Mouse (Mus musculus): ENCODE measurements around the gene Pkp4. TPM values are rescaled to one million over a fixed set of nuclear protein-coding genes. Genes with fewer than 3 reads are reported as not detected.
"Not testable (repeated sequence)": the region's sequence is repeated elsewhere in the genome, so short reads cannot be mapped to it uniquely, and the experiment has no call there.

Pkp4 gene
- polyA plus RNA-seq, 1 experiment from 2014 or later = 16.2 TPM

DNA sequence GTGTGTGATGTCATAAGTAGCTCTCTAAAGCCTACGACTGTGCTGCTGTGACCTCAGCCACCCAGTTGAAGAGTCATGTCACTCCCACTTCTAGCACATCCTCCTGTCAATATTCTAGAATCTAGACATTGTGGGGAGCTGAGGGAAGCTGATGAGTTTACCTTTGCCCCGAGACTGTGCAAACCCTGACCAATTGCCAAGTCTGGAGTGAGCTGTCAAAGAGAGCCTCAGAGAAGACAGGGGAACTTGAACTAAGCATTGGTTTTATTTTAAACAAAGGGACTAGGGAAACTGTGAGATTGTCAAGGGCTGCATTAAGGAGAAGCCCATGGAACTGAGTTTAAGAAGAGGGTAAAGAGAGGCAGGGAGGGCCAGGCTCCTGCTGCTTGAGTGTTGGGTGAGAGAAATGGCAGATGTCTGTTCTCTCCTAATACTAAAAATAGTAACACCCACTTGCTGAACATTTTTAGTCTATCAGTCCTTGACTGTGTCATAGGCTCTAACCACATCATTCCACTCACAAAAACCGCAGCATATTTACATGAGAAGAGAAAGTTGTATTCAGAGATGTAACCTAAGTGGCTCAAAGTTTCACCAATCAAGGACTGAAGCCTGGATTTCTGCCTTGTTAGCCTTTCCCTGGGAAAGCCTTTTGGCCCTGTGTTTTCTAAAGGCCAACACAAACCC, 203.6 kb downstream of the Pkp4 start:
- Histone ChIP-seq H3K27ac (ENCODE audit: low read depth, low read length) (no peak overlapping the region), H3K27me3 (ENCODE audit: control insufficient read depth, insufficient read depth, low read length) (no peaks in the 10 kb centered on the region)
- 90% methylated on average over 3 of the region's 3 CpGs for WGBS

GRCm38 (mm10) chr2:59367191-59367590, 206.5 kb downstream of the Pkp4 start:
- no peak overlapping the region for H3K4me2 ChIP-seq (ENCODE audit: low read depth)
- H3K4me3 ChIP-seq (ENCODE audit: low read depth, low read length) = no peak overlapping the region
- H3K9me3 ChIP-seq (ENCODE audit: control insufficient read depth, low read length) = no peaks in the 10 kb centered on the region
- H3K27ac ChIP-seq (ENCODE audit: low read depth, low read length) = no peak overlapping the region
- no peaks in the 10 kb centered on the region for H3K4me1 ChIP-seq (ENCODE audit: control insufficient read depth, insufficient read depth, low read length)
- no peaks in the 10 kb centered on the region for H3K36me3 ChIP-seq (ENCODE audit: control insufficient read depth, insufficient read depth, low read length)
- WGBS = 96% methylated on average over 4 of the region's 4 CpGs
- ATAC-seq (ENCODE audit: insufficient read depth, low FRiP score, low TSS enrichment) (no peak), DNase-seq (ENCODE audit: low spot score) (no peak)
- H3K27me3 ChIP-seq (ENCODE audit: control insufficient read depth, insufficient read depth, low read length) = no peaks in the 10 kb centered on the region
- H3K9ac ChIP-seq (ENCODE audit: low read length) = no peak overlapping the region

More for the DNA sequence above, 203.6 kb downstream of the Pkp4 start:
- no peaks in the 10 kb centered on the region for H3K36me3 ChIP-seq (ENCODE audit: control insufficient read depth, insufficient read depth, low read length)
- no peaks in the 10 kb centered on the region for H3K9me3 ChIP-seq (ENCODE audit: control insufficient read depth, low read length)
- H3K4me3 ChIP-seq (ENCODE audit: low read depth, low read length) = no peak overlapping the region
- H3K4me2 ChIP-seq (ENCODE audit: low read depth) = no peak overlapping the region
- no peak for DNase-seq (ENCODE audit: low spot score)
- no peak overlapping the region for H3K9ac ChIP-seq (ENCODE audit: low read length)
- no peak for ATAC-seq (ENCODE audit: insufficient read depth, low FRiP score, low TSS enrichment)
- no peaks in the 10 kb centered on the region for H3K4me1 ChIP-seq (ENCODE audit: control insufficient read depth, insufficient read depth, low read length)

- no peak for DNase-seq (ENCODE audit: low spot score)
- H3K27me3 ChIP-seq (ENCODE audit: control insufficient read depth, insufficient read depth, low read length) = no peaks in the 10 kb centered on the region
- WGBS = 84% methylated on average over 2 of the region's 2 CpGs
Measured at GRCm38 (mm10) chr2:59373113-59373512, 212.5 kb downstream of the Pkp4 start.

DNA sequence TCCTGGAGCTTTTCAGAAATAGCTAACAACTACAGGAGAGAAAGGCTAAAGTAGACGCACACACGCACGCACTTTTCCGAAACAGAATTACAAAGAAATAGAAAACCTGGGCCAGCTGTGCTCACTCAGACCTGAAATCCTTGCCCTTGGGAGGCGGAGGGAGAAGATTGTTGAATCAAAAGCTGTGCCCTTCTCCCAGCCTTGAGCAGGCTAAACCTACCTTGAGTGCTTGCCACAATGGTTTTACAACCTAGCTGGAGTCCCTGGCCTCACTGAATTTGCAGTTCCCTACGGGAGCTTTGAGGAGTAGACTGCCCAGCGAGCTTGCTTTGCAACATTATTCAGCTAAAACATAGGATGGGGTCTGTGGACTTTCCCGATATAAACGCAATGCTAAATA, 217.4 kb downstream of the Pkp4 start:
- Histone ChIP-seq H3K4me1 (ENCODE audit: control insufficient read depth, insufficient read depth, low read length) (no peaks in the 10 kb centered on the region), H3K27ac (ENCODE audit: low read depth, low read length) (no peak overlapping the region), H3K4me3 (ENCODE audit: low read depth, low read length) (no peak overlapping the region), H3K9me3 (ENCODE audit: control insufficient read depth, low read length) (no peaks in the 10 kb centered on the region), H3K4me2 (ENCODE audit: low read depth) (no peak overlapping the region), H3K9ac (ENCODE audit: low read length) (no peak overlapping the region), H3K27me3 (ENCODE audit: control insufficient read depth, insufficient read depth, low read length) (no peaks in the 10 kb centered on the region), H3K36me3 (ENCODE audit: control insufficient read depth, insufficient read depth, low read length) (no peaks in the 10 kb centered on the region)
- DNase-seq (ENCODE audit: low spot score) = no peak
- no peak for ATAC-seq (ENCODE audit: insufficient read depth, low FRiP score, low TSS enrichment)
- 88% methylated on average over 9 of the region's 9 CpGs for WGBS

More at GRCm38 (mm10) chr2:59373113-59373512, 212.5 kb downstream of the Pkp4 start:
- H3K36me3 ChIP-seq (ENCODE audit: control insufficient read depth, insufficient read depth, low read length) = no peaks in the 10 kb centered on the region
- H3K4me2 ChIP-seq (ENCODE audit: low read depth) = no peak overlapping the region
- no peaks in the 10 kb centered on the region for H3K9me3 ChIP-seq (ENCODE audit: control insufficient read depth, low read length)
- H3K4me3 ChIP-seq (ENCODE audit: low read depth, low read length) = no peak overlapping the region
- H3K9ac ChIP-seq (ENCODE audit: low read length) = no peak overlapping the region
- no peak for ATAC-seq (ENCODE audit: insufficient read depth, low FRiP score, low TSS enrichment)
- no peaks in the 10 kb centered on the region for H3K4me1 ChIP-seq (ENCODE audit: control insufficient read depth, insufficient read depth, low read length)
- no peak overlapping the region for H3K27ac ChIP-seq (ENCODE audit: low read depth, low read length)

DNA sequence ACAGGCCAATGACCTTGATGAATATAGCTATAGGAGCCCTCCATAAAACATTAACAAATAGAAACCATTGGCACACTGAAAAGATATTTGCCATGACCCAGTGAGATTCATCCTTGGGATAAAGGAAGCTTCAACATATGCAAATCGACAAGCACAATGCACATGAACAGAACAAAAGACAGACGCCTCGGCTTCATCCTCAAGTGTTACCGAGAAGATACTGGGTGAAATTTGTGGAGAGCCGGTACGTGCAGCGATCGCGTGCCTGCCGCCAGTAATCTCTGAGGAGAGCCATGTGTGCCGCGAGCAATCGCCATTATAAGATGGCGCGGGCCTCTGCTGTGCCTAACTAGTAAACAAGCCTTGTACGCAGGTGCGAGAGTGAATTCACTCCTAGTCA, 218.2 kb downstream of the Pkp4 start:
- H3K4me2 ChIP-seq (ENCODE audit: low read depth); H3K4me1 ChIP-seq (ENCODE audit: control insufficient read depth, insufficient read depth, low read length); H3K9ac ChIP-seq (ENCODE audit: low read length); DNase-seq (ENCODE audit: low spot score); H3K27ac ChIP-seq (ENCODE audit: low read depth, low read length); ATAC-seq (ENCODE audit: insufficient read depth, low FRiP score, low TSS enrichment); H3K9me3 ChIP-seq (ENCODE audit: control insufficient read depth, low read length); H3K27me3 ChIP-seq (ENCODE audit: control insufficient read depth, insufficient read depth, low read length); H3K4me3 ChIP-seq (ENCODE audit: low read depth, low read length); H3K36me3 ChIP-seq (ENCODE audit: control insufficient read depth, insufficient read depth, low read length): not testable (repeated sequence)
- 92% methylated on average over 13 of the region's 17 CpGs for WGBS

GRCm38 (mm10) chr2:59383231-59383630, 222.6 kb downstream of the Pkp4 start:
- H3K4me1 ChIP-seq (ENCODE audit: control insufficient read depth, insufficient read depth, low read length) = no peaks in the 10 kb centered on the region
- H3K4me2 ChIP-seq (ENCODE audit: low read depth) = no peak overlapping the region
- DNase-seq (ENCODE audit: low spot score) (no peak), ATAC-seq (ENCODE audit: insufficient read depth, low FRiP score, low TSS enrichment) (no peak)
- H3K27me3 ChIP-seq (ENCODE audit: control insufficient read depth, insufficient read depth, low read length) = no peaks in the 10 kb centered on the region
- no peaks in the 10 kb centered on the region for H3K9me3 ChIP-seq (ENCODE audit: control insufficient read depth, low read length)
- 97% methylated on average over 17 of the region's 17 CpGs for WGBS
- H3K27ac ChIP-seq (ENCODE audit: low read depth, low read length) = no peak overlapping the region
- H3K4me3 ChIP-seq (ENCODE audit: low read depth, low read length) = no peak overlapping the region
- H3K9ac ChIP-seq (ENCODE audit: low read length) = no peak overlapping the region
- H3K36me3 ChIP-seq (ENCODE audit: control insufficient read depth, insufficient read depth, low read length) = no peaks in the 10 kb centered on the region

- H3K36me3 ChIP-seq (ENCODE audit: control insufficient read depth, insufficient read depth, low read length) = no peaks in the 10 kb centered on the region
- no peak overlapping the region for H3K27ac ChIP-seq (ENCODE audit: low read depth, low read length)
- no peak overlapping the region for H3K4me3 ChIP-seq (ENCODE audit: low read depth, low read length)
- no peaks in the 10 kb centered on the region for H3K27me3 ChIP-seq (ENCODE audit: control insufficient read depth, insufficient read depth, low read length)
- no peak overlapping the region for H3K9ac ChIP-seq (ENCODE audit: low read length)
- DNase-seq (ENCODE audit: low spot score) = no peak
- H3K9me3 ChIP-seq (ENCODE audit: control insufficient read depth, low read length) = no peaks in the 10 kb centered on the region
- no peak overlapping the region for H3K4me2 ChIP-seq (ENCODE audit: low read depth)
- WGBS = 81% methylated on average over 10 of the region's 10 CpGs
- no peaks in the 10 kb centered on the region for H3K4me1 ChIP-seq (ENCODE audit: control insufficient read depth, insufficient read depth, low read length)
- no peak for ATAC-seq (ENCODE audit: insufficient read depth, low FRiP score, low TSS enrichment)
Measured at GRCm38 (mm10) chr2:59383852-59384776, 223.5 kb downstream of the Pkp4 start.

DNA sequence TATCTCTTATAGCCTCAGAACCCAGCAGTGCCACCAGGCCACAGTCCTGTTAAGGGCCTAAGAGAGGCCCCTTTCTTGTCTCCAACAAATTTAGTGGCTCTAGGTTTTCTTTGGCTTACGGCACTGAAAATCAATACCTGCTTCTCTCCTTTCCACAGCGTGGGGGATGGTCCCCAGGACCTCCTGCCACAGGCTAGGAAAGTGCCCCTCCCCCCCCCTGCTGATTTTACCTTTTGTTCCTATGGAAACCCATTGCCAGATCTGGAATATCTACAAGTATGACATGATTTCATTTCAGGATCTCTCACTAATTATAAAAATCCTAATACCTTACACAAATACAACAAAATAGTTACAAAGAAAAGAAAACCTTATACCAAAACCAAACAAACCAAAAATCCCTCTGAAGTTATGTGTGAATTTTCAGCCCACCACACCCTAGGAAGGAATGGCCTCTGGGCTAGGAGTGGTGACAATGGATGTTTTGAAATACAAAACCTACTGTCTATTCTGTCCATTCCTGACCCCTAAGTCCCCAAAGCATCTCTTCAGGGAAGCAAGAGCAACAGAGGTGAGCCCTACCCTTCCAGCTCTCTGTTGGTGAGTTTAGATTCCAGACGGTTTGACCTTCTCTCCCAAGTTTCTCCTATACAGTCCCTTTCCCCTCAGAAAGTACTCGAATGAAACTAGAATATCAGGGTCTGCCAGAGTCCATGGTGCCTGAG, 224.7 kb downstream of the Pkp4 start:
- Histone ChIP-seq H3K4me1 (ENCODE audit: control insufficient read depth, insufficient read depth, low read length) (no peaks in the 10 kb centered on the region), H3K27ac (ENCODE audit: low read depth, low read length) (no peak overlapping the region), H3K4me2 (ENCODE audit: low read depth) (no peak overlapping the region), H3K9ac (ENCODE audit: low read length) (no peak overlapping the region), H3K27me3 (ENCODE audit: control insufficient read depth, insufficient read depth, low read length) (no peaks in the 10 kb centered on the region), H3K36me3 (ENCODE audit: control insufficient read depth, insufficient read depth, low read length) (no peaks in the 10 kb centered on the region), H3K9me3 (ENCODE audit: control insufficient read depth, low read length) (no peaks in the 10 kb centered on the region), H3K4me3 (ENCODE audit: low read depth, low read length) (no peak overlapping the region)
- no peak for ATAC-seq (ENCODE audit: insufficient read depth, low FRiP score, low TSS enrichment)
- DNase-seq (ENCODE audit: low spot score) = no peak
- 54% methylated on average over 4 of the region's 4 CpGs for WGBS

All from neural tube, embryonic 11.5 days (tissue).